18 mouse cellular contexts compared by ENCODE assay signal in the genomic region with DNA sequence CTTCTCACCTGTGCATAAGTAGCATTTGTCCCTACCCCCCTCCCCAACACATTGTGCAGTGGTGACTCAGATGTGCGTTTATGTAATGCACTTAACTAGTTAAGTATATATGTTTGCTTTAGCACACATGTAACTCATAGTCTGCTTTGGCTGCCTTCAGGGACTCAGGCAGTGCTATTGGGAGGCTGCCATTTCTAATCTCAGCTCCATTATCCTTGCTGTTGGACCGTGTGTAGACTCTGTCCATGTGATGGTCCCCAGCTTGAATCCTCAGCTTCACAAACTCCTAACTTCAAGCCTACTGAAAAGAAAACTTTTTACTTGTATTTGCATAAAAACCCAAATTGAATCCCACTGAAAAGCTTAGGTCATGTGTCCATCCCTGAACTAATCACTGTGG.
DNase-seq lines count a peak whose midpoint lies in the region; ATAC-seq lines count a peak whose summit lies in the region.
"Had no signal": no experiment of that assay in that cellular context is flagged by ENCODE, and none has a peak within 500 bp of the region (broad histone marks: within the 10 kb centered on the region; RNA-seq: fewer than 3 reads in every experiment).

No protein-coding gene starts in this region.

- intact Hi-C loops in heart, postnatal 10 days (cut with DNase I): loop anchor here (5.0 kb wide), 1 partner anchor 146 kb away; no protein-coding TSS in a partner anchor

- no peak overlapping the region for H3K4me2 ChIP-seq in forebrain, embryonic 13.5 days
- H3K4me2 ChIP-seq in forebrain, embryonic 11.5 days (ENCODE audit: low read depth, low read length, severe bottlenecking): no peak overlapping the region
- H3K4me2 ChIP-seq in heart, embryonic 16.5 days (ENCODE audit: low read depth, low read length): no peak overlapping the region
- no peak overlapping the region for H3K4me2 ChIP-seq in hindbrain, embryonic 13.5 days
- H3K4me2 ChIP-seq: embryonic facial prominence, embryonic 15.5 days; heart, embryonic 15.5 days; liver, embryonic 12.5 days; lung, embryonic 14.5 days; midbrain, embryonic 11.5 days; neural tube, embryonic 13.5 days had no signal

- no peak overlapping the region for H3K4me3 ChIP-seq in forebrain, embryonic 13.5 days
- no peak overlapping the region for H3K4me3 ChIP-seq in forebrain, embryonic 11.5 days (ENCODE audit: low read depth, low read length)
- H3K4me3 ChIP-seq in heart, embryonic 16.5 days (ENCODE audit: low read length): no peak overlapping the region
- no peak overlapping the region for H3K4me3 ChIP-seq in heart, embryonic 10.5 days
- H3K4me3 ChIP-seq in hindbrain, embryonic 13.5 days: no peak overlapping the region
- H3K4me3 ChIP-seq: embryonic facial prominence, embryonic 15.5 days; heart, embryonic 15.5 days; liver, embryonic 12.5 days; neural tube, embryonic 13.5 days had no signal

- no peaks in the 10 kb centered on the region for H3K36me3 ChIP-seq in forebrain, embryonic 13.5 days (ENCODE audit: poor library complexity, severe bottlenecking)
- no peaks in the 10 kb centered on the region for H3K36me3 ChIP-seq in forebrain, embryonic 11.5 days (ENCODE audit: control insufficient read depth, insufficient read depth, low read length)
- no peaks in the 10 kb centered on the region for H3K36me3 ChIP-seq in heart, embryonic 16.5 days (ENCODE audit: control insufficient read depth, insufficient read depth)
- no peaks in the 10 kb centered on the region for H3K36me3 ChIP-seq in heart, embryonic 10.5 days
- H3K36me3 ChIP-seq in hindbrain, embryonic 13.5 days: no peaks in the 10 kb centered on the region
- H3K36me3 ChIP-seq: embryonic facial prominence, embryonic 15.5 days; heart, embryonic 15.5 days; liver, embryonic 12.5 days; neural tube, embryonic 13.5 days had no signal

- no peaks in the 10 kb centered on the region for H3K27me3 ChIP-seq in forebrain, embryonic 13.5 days
- no peaks in the 10 kb centered on the region for H3K27me3 ChIP-seq in forebrain, embryonic 11.5 days (ENCODE audit: control insufficient read depth, insufficient read depth, low read length)
- H3K27me3 ChIP-seq in heart, embryonic 16.5 days (ENCODE audit: control insufficient read depth, insufficient read depth, low read length): no peaks in the 10 kb centered on the region
- H3K27me3 ChIP-seq in heart, embryonic 10.5 days (ENCODE audit: insufficient read depth, poor library complexity, severe bottlenecking): no peaks in the 10 kb centered on the region
- H3K27me3 ChIP-seq in hindbrain, embryonic 13.5 days: no peaks in the 10 kb centered on the region
- H3K27me3 ChIP-seq: embryonic facial prominence, embryonic 15.5 days; heart, embryonic 15.5 days; liver, embryonic 12.5 days; neural tube, embryonic 13.5 days had no signal

- H3K9ac ChIP-seq in forebrain, embryonic 13.5 days: no peak overlapping the region
- no peak overlapping the region for H3K9ac ChIP-seq in forebrain, embryonic 11.5 days (ENCODE audit: low read length)
- no peak overlapping the region for H3K9ac ChIP-seq in heart, embryonic 16.5 days (ENCODE audit: low read length)
- no peak overlapping the region for H3K9ac ChIP-seq in hindbrain, embryonic 13.5 days
- H3K9ac ChIP-seq: embryonic facial prominence, embryonic 15.5 days; heart, embryonic 15.5 days; liver, embryonic 12.5 days; lung, embryonic 14.5 days; neural tube, embryonic 13.5 days had no signal

- no peak for DNase-seq in forebrain, embryonic 11.5 days (ENCODE audit: low spot score)
- DNase-seq in heart, embryonic 10.5 days (ENCODE audit: low spot score): no peak
- DNase-seq in brain, adult 2 months (ENCODE audit: low read depth, low spot score): peak; percentile 61
- DNase-seq in heart, postnatal 10 days: peak; percentile 51 to 64
- DNase-seq in cerebellum, postnatal 25 days: no peak
- DNase-seq: kidney, adult 11 months; thymus, adult 18-20 months had no signal

- ATAC-seq in forebrain, embryonic 13.5 days: peak; percentile 41; the same call in 1 of the 2 replicates
- no peak for ATAC-seq in forebrain, embryonic 11.5 days (replicated peaks; ENCODE audit: low FRiP score)
- ATAC-seq in heart, embryonic 16.5 days (replicated peaks; ENCODE audit: extremely low read depth, insufficient read depth, low FRiP score): peak; percentile 41
- ATAC-seq in hindbrain, embryonic 13.5 days (ENCODE audit: low FRiP score): no peak
- ATAC-seq: liver, embryonic 12.5 days had no signal

- H3K27ac ChIP-seq in forebrain, embryonic 13.5 days: no peak overlapping the region
- no peak overlapping the region for H3K27ac ChIP-seq in forebrain, embryonic 11.5 days (ENCODE audit: low read depth, low read length)
- H3K27ac ChIP-seq in heart, embryonic 16.5 days (ENCODE audit: low read length): no peak overlapping the region
- H3K27ac ChIP-seq in heart, embryonic 10.5 days: no peak overlapping the region
- H3K27ac ChIP-seq in hindbrain, embryonic 13.5 days: no peak overlapping the region
- H3K27ac ChIP-seq: embryonic facial prominence, embryonic 15.5 days; hindbrain, postnatal 0 days; kidney, postnatal 0 days; liver, embryonic 12.5 days; neural tube, embryonic 13.5 days had no signal

- 77% methylated on average over 2 of the region's 2 CpGs for WGBS in forebrain, embryonic 13.5 days
- WGBS in forebrain, embryonic 11.5 days: 87% methylated on average over 2 of the region's 2 CpGs
- 74% methylated on average over 2 of the region's 2 CpGs for WGBS in heart, embryonic 16.5 days
- 84% methylated on average over 2 of the region's 2 CpGs for WGBS in heart, embryonic 10.5 days
- WGBS in hindbrain, embryonic 13.5 days: 94% methylated on average over 2 of the region's 2 CpGs

- H3K4me1 ChIP-seq in forebrain, embryonic 13.5 days: no peaks in the 10 kb centered on the region
- H3K4me1 ChIP-seq in forebrain, embryonic 11.5 days (replicated peaks; ENCODE audit: control insufficient read depth, insufficient read depth, low read length): no peaks in the 10 kb centered on the region
- H3K4me1 ChIP-seq in heart, embryonic 16.5 days (ENCODE audit: control insufficient read depth, insufficient read depth, low read length): no peaks in the 10 kb centered on the region
- peaks cover 6% of the 10 kb centered on the region; the same call in 1 of the 2 replicates for H3K4me1 ChIP-seq in heart, embryonic 10.5 days
- H3K4me1 ChIP-seq in hindbrain, embryonic 13.5 days (replicated peaks): no peaks in the 10 kb centered on the region
- H3K4me1 ChIP-seq: embryonic facial prominence, embryonic 15.5 days; heart, embryonic 15.5 days; liver, embryonic 12.5 days; neural tube, embryonic 13.5 days had no signal

- no peaks in the 10 kb centered on the region for H3K9me3 ChIP-seq in forebrain, embryonic 13.5 days (replicated peaks)
- H3K9me3 ChIP-seq in forebrain, embryonic 11.5 days (ENCODE audit: control insufficient read depth, low read length): no peaks in the 10 kb centered on the region
- H3K9me3 ChIP-seq in heart, embryonic 16.5 days (replicated peaks; ENCODE audit: control insufficient read depth, low read length): no peaks in the 10 kb centered on the region
- no peaks in the 10 kb centered on the region for H3K9me3 ChIP-seq in heart, embryonic 10.5 days
- no peaks in the 10 kb centered on the region for H3K9me3 ChIP-seq in hindbrain, embryonic 13.5 days
- H3K9me3 ChIP-seq: embryonic facial prominence, embryonic 15.5 days; heart, embryonic 15.5 days; liver, embryonic 12.5 days; neural tube, embryonic 13.5 days had no signal

Comparison
In these comparisons a context has a peak if more than half of its experiments do, and no peak if none do; other contexts are left out.
1. ATAC-seq: peak in forebrain, embryonic 13.5 days (single experiment) and heart, embryonic 16.5 days (single experiment); none in forebrain, embryonic 11.5 days (single experiment) and hindbrain, embryonic 13.5 days (single experiment).
2. DNase-seq: peak in brain, adult 2 months (single experiment) and heart, postnatal 10 days (2 of 2); none in forebrain, embryonic 11.5 days (single experiment), heart, embryonic 10.5 days (single experiment) and cerebellum, postnatal 25 days (0 of 2).